Mouse (Mus musculus) gonadal fat pad, adult 2 months (tissue): Measurements from ENCODE around the gene Parvb. TPM values are rescaled to one million over a fixed set of nuclear protein-coding genes. Genes with fewer than 3 reads are reported as not detected.
A peak's percentile ranks its signal among the peaks of the same experiment; 100 is the strongest.

Experiments
- DNase-seq: peaks from one replicate; pipeline ENCODE4 v3.0.0-alpha.2; 2012; ENCODE audit warnings: low read depth
- polyA plus RNA-seq: library from polyadenylated mRNA; depleted of rRNA; stranded (reverse); fragments of >200 nt; gene quantifications from 2 replicates; pipeline ENCODE4 v1.2.3, GENCODE M21; 2012

The Parvb gene
- polyA plus RNA-seq, 1 experiment, result 7.5 TPM

DNA sequence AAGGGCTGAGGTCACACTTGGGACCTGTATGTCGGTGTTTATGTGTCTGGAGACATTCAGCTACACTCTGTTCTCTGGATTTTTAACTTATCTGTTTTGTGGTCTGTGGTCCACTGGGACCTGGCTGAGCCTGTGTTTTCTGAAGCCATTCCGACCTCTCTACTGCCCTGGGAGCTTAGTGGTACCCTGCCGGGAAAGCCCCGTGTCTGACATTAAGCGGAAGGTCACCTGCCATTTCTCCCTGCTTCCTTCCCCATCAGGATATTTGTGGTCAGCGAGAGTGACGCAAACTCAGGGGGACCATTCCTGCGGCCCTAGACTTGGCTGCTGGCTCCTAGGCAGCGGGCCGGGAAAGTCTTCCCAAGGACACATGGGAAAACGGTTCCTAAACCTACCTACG lies 61.7 kb downstream of the Parvb start:
- no peak for DNase-seq

DNA sequence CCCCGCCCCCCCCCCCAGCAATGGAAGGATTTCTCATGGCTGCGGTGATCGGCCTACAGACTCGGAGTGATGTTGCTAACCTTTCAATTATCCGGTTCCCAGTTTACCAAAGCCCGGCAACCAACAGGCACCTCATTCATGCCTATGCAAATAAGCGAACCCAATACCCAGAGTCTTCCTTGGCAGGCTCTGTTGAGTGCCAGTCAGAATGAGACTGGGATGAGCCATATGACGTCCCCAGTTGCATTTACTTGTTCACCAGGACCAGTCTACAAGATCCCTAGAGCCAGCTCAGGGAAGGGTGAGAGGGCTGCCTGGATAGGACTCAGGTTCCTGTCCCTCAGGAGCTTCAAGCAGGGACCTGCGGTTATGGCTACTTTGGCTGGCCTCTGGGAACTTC lies 62.5 kb downstream of the Parvb start:
- no peak for DNase-seq

DNA sequence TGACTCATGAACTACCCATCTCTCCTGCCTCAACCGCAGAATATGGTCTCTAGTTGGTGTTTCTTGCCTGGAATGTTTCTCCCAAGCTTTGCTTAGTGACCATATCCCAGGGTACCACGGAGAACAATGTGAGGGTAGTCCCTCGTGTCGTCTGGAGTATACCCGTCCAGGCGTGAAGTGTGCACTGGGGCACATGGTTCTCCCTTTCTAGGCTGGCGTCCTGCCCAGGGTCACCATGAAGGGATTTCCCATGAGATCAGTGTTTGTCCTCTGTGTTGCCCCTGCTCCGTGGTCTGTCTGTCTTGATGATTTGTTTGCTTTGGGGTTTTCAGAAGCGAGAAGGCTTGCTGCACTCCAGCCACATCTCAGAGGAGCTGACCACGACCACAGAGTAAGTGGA lies 63.4 kb downstream of the Parvb start:
- DNase-seq, result no peak

DNA sequence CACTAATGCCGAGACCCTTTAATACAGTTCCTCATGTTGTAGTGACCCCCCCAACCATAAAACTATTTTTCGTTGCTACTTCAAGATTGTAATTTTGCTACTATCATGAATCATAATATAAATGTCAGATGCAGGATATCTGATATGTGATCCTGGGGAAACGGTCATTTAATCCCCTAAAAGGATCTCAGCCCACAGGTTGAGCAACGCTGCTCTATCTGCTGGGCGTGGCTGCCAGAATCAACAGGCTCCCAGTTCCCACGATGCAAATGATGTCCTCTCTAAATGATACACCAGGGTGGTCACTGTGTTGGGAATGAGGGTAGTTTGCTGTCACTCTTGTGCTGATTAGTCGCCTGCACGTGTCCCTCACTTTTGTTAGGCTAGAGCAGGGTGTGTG lies 65.6 kb downstream of the Parvb start:
- DNase-seq, result no peak

DNA sequence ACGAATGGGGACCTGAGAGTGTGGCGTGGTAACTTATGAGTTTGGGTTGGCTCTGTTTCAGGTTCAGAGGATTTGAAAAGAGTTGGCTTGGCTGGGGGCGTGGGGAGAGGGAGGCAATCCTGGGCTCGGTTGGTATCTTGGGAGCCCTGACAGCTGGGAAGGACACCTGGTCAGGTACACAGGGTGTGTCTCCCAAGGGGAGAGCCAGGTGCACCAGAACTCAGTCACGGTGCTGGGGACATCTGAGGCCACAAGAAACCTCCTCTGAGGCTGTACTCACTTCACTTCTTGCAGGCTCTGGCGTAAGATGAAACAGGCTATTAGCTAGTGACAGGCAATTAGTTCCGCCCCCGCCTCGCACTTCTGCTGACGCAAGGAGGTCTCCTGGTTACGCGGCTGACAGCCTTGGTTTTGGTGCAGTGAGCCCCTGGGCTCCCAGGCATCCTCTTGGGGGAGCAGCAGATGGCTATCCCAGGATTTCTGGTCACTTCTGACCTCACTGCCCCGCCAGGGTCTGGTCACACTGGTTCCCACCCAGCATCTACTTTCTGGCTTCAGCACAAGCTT lies 67.0 kb downstream of the Parvb start:
- DNase-seq, result peak; percentile 49

DNA sequence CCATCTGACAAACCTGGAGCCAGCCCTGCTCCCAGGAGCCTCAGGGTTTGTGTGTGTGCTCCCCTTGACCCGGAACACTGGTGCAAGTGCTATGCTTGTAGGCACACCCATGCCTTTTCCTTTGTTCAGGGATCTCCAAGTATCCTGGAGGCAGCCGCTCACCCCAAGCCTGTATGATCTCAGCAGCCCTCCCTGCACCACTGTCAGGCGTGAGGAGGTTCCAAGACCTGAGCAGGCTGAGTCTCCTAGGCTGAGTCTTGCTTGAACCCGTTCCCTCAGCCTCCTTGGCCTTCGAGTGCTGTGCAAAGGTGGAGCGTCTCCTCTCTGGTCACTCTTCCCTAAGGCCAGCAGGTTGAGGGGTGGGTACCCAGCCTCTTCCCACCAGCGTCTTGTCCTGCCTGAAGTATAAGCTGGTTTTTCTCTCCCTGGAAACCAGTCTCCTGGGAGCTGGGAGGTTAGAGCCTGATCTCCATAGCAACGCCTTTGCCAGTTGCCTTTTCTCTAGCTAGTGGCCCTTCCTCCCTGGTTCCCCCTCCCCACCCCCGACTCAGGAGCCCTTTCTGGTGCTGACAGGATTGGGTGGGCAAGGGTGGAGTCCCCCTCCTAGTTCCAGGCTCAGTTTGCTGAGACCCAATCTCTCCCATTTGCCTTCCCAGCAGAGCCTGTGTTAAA lies 68.0 kb downstream of the Parvb start:
- DNase-seq, result no peak

DNA sequence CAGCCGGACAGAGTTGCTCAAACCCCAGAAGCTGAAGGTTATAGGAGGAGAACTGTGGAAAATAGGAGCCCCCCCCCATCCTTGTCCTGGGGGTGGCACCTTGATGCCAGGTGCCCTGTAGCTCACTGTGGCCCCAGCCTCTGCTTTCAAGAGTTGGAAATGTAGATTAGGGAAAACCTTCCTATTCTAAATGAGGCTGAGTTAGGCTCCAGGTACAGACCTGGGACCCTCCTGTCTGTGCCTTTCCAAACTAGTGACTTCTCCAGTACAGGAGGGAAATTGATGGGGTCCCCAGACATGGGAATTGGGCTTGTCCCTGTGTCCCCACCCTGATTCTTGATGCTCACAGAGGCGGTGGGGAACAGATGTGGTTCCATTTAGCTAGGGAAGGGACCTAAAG lies 68.7 kb downstream of the Parvb start:
- DNase-seq, result no peak

DNA sequence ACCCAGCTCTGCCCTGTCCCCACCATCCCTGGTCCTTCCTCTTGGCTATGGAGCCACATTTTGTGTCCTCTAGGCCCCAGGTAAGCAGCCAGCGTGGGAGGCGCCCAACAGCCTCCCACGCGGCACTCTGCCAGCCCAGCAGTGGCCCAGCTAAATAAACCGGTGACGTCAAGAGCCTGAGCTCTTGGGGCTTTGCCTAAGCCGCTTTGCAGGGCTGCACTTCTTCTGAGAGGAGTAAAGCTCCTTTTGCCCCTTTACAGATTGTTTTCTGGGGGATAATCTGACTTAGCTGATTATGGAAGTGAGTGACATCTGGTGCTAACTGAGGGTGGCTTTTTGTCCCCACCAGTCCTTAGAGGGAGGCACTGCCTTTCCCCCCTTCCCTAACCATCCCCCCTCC lies 69.2 kb downstream of the Parvb start:
- DNase-seq, result no peak

DNA sequence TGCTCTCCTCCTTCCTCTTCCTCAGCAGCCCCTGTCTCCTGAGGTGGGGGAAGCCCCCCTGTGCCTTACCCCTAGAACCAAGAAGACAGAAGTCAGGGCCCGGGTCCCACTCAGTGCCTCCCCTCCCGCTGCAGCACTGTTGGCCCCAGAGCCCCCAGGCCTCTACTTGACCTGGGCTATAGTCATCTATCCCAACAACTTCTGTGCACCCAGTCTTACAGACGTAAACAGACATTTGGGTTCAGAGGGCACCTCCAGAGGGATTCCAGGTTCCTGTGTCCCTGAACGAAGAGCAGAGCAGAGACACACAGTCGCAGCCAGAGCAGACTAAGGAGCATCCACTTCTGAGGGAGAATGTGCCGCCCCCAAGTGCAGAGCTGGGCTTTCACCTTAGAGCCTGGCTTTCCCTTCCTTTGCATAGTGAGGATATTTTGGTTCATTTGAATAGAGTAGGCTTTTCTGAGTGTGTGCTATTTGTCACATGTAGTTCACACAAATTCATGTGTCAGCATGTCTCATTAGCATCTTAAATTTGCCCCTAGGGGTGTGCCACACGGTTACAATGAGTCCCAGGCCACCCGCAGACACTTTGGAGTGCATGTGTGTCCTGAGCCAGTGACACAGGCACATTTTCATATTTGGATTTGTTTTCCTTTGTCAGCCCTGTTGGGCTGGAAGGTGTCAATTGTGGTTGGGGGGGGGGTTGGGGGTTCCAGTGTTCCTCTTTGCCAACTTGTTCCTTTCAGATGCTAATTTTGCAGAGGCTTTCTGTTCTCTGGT lies 70.0 kb downstream of the Parvb start:
- DNase-seq, result no peak

DNA sequence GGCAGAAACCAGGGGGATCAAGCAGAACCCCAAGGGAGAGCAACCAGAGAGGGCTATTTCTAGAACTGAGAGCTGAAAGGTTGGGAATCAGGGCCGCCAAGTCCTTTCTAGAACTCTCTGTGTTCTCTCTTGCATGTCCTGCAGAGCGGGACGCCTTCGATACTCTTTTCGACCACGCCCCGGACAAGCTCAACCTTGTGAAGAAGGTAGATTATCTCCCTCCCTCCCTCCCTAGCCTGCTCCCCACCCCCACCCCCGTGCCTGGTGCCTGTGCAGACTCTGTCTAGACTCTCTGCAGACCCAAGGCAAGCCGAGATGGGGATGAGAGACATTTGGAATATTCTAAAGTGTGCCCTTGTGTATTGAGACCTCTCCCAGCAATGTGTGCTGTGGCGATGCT lies 71.4 kb downstream of the Parvb start:
- DNase-seq, result no peak

DNA sequence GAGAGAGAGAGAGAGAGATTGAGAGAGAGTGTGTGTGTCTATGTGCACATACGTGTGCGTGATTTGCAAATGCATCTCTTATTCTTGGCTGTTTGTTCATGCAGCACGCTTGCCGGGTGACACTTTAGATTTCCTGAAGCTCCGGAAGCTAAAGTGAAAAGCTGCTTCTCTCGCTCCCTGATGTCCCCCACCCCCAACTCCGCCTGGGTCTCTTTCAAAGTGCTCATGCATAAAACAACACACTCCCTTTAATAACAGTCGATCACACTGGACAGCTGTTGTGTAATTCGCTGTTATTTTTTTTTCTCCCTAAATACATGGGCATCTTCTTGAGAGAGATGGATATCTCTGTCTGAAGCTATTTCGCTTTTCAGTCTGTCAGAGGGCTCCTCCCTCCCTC lies 73.5 kb downstream of the Parvb start:
- DNase-seq, result no peak

DNA sequence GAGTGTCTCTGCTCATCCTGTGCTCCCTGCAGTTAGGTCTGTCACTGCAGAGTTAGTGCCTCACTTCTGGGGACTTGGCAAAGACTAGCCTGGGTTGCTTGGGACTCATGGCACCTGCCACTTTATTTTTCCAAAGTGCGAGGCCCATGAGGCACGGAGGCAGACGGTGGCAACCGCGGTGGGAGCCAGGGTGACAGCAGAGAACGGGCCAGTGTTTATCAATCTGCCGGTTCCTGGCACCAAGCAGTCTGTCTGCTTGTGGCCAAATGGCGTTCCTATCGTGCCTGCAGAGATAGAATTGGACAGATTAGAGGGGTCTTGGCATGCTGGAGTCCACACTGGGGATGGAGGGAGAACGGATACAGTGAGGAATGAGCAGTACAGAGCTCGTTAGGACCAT lies 78.4 kb downstream of the Parvb start:
- no peak for DNase-seq

DNA sequence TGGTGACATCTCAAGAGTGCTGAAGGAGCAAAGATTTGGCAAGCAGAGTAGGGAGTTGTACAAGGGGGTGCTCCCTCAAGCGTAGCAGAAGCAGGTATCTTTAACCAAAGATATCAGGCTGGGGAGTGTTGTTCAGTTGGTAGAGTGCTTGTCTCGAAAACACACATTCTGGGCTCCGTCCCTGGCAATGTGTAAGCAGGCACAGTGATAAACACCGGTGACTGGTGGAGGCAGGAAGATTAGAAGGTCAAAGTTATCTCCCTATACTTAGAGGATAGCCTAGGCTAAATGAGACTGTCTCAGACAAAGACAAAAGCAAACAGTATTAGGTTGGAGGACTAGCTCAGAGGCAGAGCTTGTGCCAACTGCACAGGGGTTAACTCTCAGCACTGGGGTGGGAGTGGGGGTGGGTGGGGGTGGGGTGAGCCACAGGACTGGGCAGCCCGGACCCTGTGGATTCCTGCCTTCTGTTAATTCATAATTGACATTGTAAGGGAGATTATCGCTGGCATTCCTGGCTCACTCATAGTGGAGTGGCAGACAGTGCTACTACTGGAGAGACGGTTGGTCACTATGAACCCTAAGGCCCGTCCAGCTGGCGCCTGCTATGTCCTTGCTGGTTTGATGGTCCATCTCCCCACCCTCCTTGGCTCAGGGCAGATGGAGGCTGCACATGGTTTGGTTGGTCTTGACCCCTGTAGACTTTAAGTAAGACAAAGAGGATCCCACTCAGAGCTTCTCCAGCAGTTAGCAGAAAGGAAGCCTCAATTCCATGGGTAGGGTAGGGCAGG lies 79.6 kb downstream of the Parvb start:
- no peak for DNase-seq

DNA sequence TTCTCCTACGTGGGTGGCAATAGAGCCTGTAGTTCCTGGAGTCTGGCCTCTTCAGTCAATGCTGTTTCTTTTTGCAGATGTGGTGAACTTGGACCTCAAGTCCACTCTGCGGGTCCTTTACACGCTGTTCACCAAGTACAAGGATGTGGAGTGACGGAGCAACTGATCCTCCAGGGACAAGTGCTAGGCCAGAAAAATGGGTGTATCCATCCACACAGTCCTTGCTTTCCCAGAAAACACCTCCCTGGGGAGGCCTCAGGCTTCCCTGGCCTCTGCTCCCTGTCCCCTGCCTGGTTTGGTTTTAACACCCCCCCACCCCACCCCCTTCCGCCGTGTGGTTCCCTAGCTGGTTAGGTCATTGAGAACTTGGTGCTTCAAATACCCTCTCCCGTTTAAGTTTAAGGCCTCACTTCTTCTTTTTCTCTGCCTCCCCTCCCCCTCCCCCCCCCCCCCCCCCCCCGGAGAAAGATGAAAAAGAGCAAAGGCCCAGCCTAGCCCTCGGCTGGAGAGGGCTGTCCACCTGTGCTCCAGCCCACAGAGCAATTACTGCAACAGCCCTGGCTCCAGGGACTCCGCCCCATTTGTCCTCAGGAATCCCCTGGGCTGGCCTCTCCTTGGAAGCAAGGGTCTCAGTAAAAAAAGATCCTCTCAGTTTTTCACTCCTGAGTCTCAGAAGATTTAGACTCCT lies 81.2 kb downstream of the Parvb start:
- DNase-seq, result no peak

DNA sequence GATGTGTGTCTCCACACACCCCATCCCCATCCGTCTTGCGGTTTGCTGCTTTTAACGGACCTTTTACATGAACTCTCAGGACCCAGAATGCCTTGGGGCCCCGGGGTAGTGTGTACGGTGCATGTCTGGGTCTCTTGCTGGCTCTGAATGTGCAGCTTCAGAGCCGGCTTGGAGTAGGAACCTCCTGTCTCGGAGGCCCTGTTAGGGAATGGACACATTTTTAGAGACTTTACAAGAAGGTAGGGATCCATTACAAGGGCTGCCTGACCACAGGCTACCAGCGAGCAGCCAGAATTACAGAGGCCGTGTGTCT lies 81.7 kb downstream of the Parvb start:
- no peak for DNase-seq

DNA sequence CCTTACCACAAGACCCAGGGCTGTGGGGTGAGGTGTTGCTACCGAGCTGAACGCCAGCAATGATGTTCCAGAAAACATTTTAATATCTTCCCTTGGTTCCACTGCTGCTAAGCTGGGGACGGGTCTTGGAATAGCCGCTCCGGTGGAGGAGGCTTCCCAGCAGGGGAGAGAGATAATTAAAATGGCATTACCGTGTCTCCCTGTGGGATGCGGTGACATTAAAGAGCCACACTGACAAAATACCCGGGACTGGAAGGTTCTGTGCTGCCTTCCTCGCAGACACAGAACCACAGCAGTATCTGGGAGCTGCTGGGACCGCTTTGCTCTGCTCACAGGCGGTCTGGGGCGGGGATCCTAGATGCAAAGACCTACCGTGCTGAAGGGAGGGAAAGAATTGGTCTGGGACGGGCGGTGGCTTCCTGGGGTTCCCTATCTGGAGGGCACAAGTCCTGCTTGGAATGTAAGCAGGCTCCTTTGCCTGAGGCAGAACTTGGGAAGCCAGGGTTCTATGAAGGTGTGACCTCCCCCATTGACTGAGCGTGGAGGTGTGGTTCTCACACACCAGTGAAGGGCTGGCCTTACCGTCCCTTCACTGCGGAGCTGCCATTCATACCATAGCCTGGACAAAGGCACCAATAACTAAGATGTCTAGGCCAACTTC lies 82.7 kb downstream of the Parvb start:
- DNase-seq, result no peak

DNA sequence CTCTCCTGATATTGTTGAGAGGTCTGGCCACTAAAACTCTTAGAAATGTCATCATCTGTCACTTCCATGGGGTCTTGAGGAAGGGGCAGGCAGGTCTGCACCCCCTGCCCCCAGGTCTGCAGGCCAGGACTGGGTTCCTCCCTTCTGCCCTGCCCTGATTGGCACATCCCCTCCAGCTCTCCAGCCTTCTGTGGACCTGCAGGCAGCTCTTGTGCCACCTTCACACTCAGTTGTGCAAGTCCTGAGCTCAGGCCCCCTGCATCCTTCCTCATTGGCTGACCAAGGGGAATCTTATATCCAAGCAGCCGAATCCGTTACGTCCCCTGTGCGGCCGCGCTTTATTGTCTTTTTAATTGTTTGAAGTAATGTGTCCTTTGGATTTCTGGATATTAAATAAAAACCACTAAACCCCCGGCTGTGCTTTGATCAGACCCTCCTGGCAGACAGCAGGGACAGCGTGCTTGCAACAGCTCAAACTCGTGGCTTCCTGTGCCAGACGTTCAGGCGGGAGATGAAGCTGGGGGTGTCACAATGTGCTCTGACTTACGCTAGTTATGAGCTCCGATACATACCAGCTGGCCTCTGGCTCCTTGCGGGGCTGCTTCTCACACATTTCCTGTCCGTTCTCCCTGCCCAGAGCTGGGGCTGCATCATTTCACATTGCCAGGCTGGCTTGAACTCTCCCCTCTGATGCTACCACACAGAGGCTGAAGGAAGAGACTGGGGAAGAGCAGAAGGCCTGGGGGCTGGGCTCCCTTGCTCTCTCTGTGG lies 83.6 kb downstream of the Parvb start:
- no peak for DNase-seq

DNA sequence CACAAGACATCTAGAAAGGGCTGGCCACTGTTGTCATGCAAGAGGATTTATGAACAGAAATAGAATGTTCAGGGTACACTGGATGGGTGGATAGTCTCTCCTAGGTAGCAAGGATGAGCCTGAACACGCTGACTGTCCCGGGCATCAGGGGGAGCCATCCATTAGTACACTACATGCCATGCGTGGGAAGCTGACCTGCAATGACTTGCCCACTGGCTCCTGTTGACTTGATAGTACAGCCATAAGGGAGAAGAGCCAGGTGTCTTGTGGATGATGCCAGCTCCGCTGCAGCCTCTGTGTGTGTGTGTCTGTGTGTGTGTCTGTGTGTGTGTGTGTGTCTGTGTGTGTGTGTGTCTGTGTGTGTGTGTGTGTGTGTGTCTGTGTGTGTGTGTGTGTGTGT lies 87.5 kb downstream of the Parvb start:
- DNase-seq, result peak; percentile 54

DNA sequence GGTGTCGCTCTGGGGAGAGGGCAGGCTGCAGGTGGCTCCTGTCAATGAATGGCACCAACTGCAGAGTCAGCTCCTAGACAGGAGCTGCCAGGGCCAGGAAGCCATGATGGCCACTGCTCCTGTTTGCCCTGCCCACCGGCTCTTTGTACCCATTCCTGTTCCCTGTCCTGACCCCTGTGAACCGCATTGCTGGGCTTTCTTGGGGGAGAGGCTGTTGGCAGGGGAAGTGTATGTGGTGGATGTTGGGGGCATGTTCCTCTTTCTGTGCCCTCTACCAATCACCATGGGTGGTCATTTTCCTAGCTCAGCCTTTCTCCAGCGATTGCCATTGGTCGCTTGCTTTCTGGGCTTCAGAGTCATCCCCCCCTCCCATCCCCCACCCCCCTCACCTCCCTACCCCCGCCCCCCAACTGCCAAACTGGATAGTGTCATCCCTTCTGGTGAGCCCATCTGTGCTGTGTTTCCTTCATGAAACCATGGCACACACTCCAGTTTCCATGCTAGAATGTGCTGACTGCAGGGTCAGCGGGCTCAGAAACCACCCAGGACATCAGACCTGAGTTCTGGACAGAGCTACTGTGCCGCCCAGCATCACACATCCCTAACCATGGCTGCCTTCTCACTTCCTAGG lies 89.8 kb downstream of the Parvb start:
- no peak for DNase-seq
